Mouse (Mus musculus) midbrain, embryonic 16.5 days (tissue): ENCODE data around the gene Nfasc. TPM values are rescaled to one million over a fixed set of nuclear protein-coding genes. Genes with fewer than 3 reads are reported as not detected.

Experiments
- polyA plus RNA-seq: library from polyadenylated mRNA; unstranded; fragments of >200 nt; fragmentation: Nextera tagmentation; extraction: Ambion mirVana; gene quantifications from 2 replicates; pipeline ENCODE4 v1.2.1, GENCODE M21; 2015

Gene Nfasc
- polyA plus RNA-seq, 1 experiment from 2014 or later, result 42.7 TPM

Other genes with a start within 250 kb of the Nfasc start
- 0.81 and 1.3 TPM in 2 replicates for gene Tmem81, start 235.6 kb downstream of the Nfasc start, polyA plus RNA-seq
- gene Cntn2, start 198.5 kb downstream of the Nfasc start, polyA plus RNA-seq, result 28.2 and 34.6 TPM in 2 replicates
- gene Lrrn2, start 138.5 kb upstream of the Nfasc start, polyA plus RNA-seq, result 59.1 and 61.4 TPM in 2 replicates